Mouse (Mus musculus): Measurements from ENCODE around the gene Rnf215. TPM values are rescaled to one million over a fixed set of nuclear protein-coding genes. Genes with fewer than 3 reads are reported as not detected.

Rnf215 gene
- total and polyA plus RNA-seq, 3 experiments, result 14.9 to 24.8 (median 24.3) TPM

- peak; percentile 89 for TF ChIP-seq ELF1 (IDR thresholded peaks at IDR 0.05; ENCODE audit: low read depth, low read length)
- TF ChIP-seq BHLHE40 (IDR thresholded peaks at IDR 0.05; ENCODE audit: low read depth, low read length), result peak; percentile 75; the same call in 1 of the 2 replicates
- no peak for TF ChIP-seq RCOR1 (conservative IDR thresholded peaks at IDR 0.05; ENCODE audit: low read depth, low read length)
- TF ChIP-seq E2F4 (IDR thresholded peaks at IDR 0.05; ENCODE audit: insufficient replicate concordance, low read depth, low read length), result 0 out of 2 replicates have a peak, but pooled peaks have one; percentile 75
- peak; percentile 95 for TF ChIP-seq USF2 (conservative IDR thresholded peaks at IDR 0.05; ENCODE audit: low read depth, low read length)
- TF ChIP-seq UBTF (IDR thresholded peaks at IDR 0.05; ENCODE audit: low read depth, low read length), result 0 out of 2 replicates have a peak, but pooled peaks have one; percentile 18
- peak; percentile 96 for TF ChIP-seq TBP (conservative IDR thresholded peaks at IDR 0.05; ENCODE audit: low read depth, low read length)
- TF ChIP-seq SIN3A (IDR thresholded peaks at IDR 0.05; ENCODE audit: low read length), result peak; percentile 81; the same call in 1 of the 2 replicates
- peak; percentile 95 for TF ChIP-seq USF1 (IDR thresholded peaks at IDR 0.05; ENCODE audit: low read depth, low read length)
- peak; percentile 99 for TF ChIP-seq KAT2A (IDR thresholded peaks at IDR 0.05; ENCODE audit: insufficient replicate concordance, low read length)
- TF ChIP-seq PAX5 (IDR thresholded peaks at IDR 0.05; ENCODE audit: low read length), result no peak
- no peak for TF ChIP-seq EP300 (IDR thresholded peaks at IDR 0.05; ENCODE audit: low read length)
- no peak for TF ChIP-seq ZKSCAN1 (IDR thresholded peaks at IDR 0.05; ENCODE audit: borderline replicate concordance, low read depth, low read length)
Measured at GRCm38 (mm10) chr11:4096054-4096984, 38.7 kb upstream of the Rnf215 start (continued).

- Histone ChIP-seq H3K27me3 (replicated peaks) (no peaks in the 10 kb centered on the region), H3K36me3 (replicated peaks in 1 of 2; ENCODE audit: control insufficient read depth in 1 of 2, insufficient read depth in 1 of 2, low read length in 1 of 2) (peaks cover 25 to 55% of the 10 kb centered on the region in 2 experiments), H3K4me1 (ENCODE audit: control insufficient read depth in 1 of 2, insufficient read depth in 2 of 2) (peaks cover 11 to 30% of the 10 kb centered on the region in 2 experiments), H3K9me3 (replicated peaks; ENCODE audit: low read length) (peaks cover under 1% of the 10 kb centered on the region), H3K79me2 (replicated peaks; ENCODE audit: control insufficient read depth, extremely low read depth, insufficient read depth, poor library complexity, severe bottlenecking) (no peaks in the 10 kb centered on the region), H3K9ac (ENCODE audit: insufficient read depth, low read depth) (peak overlapping the region; percentile 95), H3K27ac (ENCODE audit: insufficient read depth, low read depth) (peak overlapping the region; percentile 82), H3K4me3 (replicated peaks in 1 of 3; ENCODE audit: low read depth in 2 of 3, low read length in 2 of 3, poor library complexity in 1 of 3) (peak overlapping the region; percentile 54 to 78 (median 67)), H3K4me2 (ENCODE audit: insufficient read depth, low read depth, poor library complexity, severe bottlenecking) (peak overlapping the region; percentile 62)
- in situ Hi-C loops (cut with MboI; ENCODE audit: low pct_ligation_motif_present, low pct_unique_long_range_greater_than_20kb, low sequenced_read_pairs), result no loop called here
- TF ChIP-seq BHLHE40 (IDR thresholded peaks at IDR 0.05; ENCODE audit: low read depth, low read length) (no peak), ZKSCAN1 (IDR thresholded peaks at IDR 0.05; ENCODE audit: borderline replicate concordance, low read depth, low read length) (no peak), RAD21 (IDR thresholded peaks at IDR 0.05; ENCODE audit: low read depth, low read length) (no peak), POLR2AphosphoS2 (IDR thresholded peaks at IDR 0.05; ENCODE audit: low read depth, low read length) (0 out of 2 replicates have a peak, but pooled peaks have one; percentile 11), MAZ (IDR thresholded peaks at IDR 0.05; ENCODE audit: low read depth, low read length) (no peak)
- dilution Hi-C loops (cut with MboI; ENCODE audit: extremely low pct_ligation_motif_present, extremely low pct_unique_long_range_greater_than_20kb, low sequenced_read_pairs), result no loop called here
- peak; percentile 12 for DNase-seq (ENCODE audit: extremely low read depth)
Measured at GRCm38 (mm10) chr11:4097091-4097621, 37.8 kb upstream of the Rnf215 start.
